Mouse (Mus musculus): ENCODE data around the gene Zc3h7b.

DNA sequence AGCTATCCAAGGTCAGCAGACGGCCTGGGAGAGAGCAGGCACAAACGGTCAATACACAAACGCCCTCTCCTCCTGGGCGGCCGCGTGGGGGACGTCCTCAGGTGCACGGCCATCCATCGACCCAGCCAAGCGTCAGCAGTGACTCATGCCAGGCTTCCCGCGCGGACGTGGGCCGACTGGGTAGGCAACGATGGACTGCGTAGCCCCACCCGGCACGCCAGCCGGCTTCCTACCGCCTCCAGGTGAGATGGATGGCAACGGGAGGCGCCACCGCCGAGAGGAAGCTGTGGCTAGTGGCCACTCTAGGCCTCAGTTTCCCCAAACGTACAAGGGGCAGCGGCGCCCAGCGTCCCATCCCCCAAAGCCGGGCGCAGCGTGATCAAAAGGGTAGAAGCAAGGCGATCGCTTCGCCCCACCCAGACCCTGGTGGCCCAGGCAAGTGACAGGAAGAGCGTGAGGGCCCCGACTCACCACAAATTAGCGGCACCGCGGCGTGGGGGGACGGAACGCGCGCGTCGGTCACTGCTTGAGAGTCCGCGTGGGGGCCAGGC, 15.5 kb upstream of the Zc3h7b start:
- TF ChIP-seq CTCF (IDR thresholded peaks at IDR 0.05; ENCODE audit: low read depth) (no peak), EP300 (IDR thresholded peaks at IDR 0.05; ENCODE audit: low read depth) (no peak)
